Mouse (Mus musculus) mature B cell (primary cell): ENCODE measurements around the gene Cyp2c66.
"Not testable (repeated sequence)": the region's sequence is repeated elsewhere in the genome, so short reads cannot be mapped to it uniquely, and the experiment has no call there.

Experiments used
- in situ Hi-C: fragments of 300-500 bp; cut with MboI; formaldehyde crosslinking; loops from 2 replicates; pipeline ENCODE4 v1.14.3; 2019

Gene Cyp2c66

GRCm38 (mm10) chr19:39113644-39114043, at the start of gene Cyp2c66:
TSS of gene Cyp2c66 (plus strand) at chr19:39113898.
- in situ Hi-C loops, result no loop called here

DNA sequence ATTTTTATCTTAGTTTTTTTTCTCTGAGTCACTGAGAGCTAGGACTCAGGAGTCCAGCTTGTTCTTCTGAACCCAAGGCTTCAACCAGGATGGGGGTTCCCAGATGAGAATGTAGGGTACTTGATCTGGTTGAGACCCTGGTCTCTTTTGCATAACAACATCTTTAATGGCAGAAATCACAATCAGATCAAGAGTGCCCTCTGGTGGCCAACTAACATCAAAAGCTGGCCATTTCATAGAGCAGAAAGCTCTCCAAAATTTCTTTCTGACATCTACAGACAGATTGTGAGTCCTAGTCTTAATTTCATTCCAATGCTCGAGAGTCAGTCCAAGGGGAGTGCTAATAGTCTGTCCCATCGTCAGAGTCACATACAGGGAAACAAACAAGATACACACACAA, 14.9 kb upstream of the Cyp2c66 start:
- in situ Hi-C loops, result not testable (repeated sequence)

DNA sequence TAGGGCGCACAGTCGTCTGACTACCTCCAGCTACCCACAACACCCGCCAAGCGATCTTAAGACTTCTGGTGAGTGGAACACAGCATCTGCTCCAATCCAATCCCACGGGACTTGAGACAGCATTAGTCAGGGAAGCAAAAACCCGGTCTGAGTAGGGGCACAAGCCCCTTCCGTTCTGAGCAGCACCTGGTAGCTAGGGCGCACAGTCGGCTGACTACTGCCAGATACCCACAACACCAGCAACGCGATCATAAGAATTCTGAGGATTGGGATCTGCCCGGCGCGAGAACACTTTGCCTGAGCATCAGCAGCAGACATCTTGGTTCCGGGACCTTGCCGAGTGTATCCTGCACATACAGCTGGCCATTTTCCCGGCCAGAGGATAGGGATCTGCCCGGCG, 43.1 kb downstream of the Cyp2c66 start:
- in situ Hi-C loops, result not testable (repeated sequence)
